Mouse (Mus musculus): Measurements from ENCODE around the gene Cir1. TPM values are rescaled to one million over a fixed set of nuclear protein-coding genes. Genes with fewer than 3 reads are reported as not detected.

Cir1 gene
- total and polyA plus RNA-seq, 2 experiments from 2014 or later, result 3.3 to 25.2 TPM

DNA sequence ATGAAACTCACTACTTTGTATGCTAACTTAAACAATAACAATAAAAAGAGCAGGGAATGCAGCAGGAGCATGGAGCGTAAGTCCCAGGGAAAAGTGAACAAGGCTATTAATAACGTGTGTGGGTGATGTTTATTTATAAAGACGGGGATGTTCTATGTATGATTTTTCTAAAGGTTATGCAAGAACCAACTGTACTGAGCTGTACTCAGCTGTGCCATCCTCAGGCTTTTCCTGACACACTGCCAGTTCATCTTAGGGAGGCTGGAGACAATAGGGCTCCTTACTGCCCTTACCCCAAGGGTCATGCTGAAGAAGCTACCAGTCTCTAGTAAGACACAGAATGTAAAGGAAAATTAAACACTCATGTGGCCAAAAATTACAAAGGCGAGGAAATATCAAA is 21.4 kb downstream of the Cir1 start:
- WGBS, result 90% methylated on average over 4 of the region's 4 CpGs
- H3K36me3 ChIP-seq (ENCODE audit: insufficient read depth, low read length), result peaks cover 5% of the 10 kb centered on the region; the same call in 1 of the 2 replicates
- H3K9ac ChIP-seq (replicated peaks; ENCODE audit: low read length), result no peak overlapping the region
- ATAC-seq, result no peak
- no peak for TF ChIP-seq CTCF (IDR thresholded peaks at IDR 0.05; ENCODE audit: low read depth)
- DNase-seq (ENCODE audit: low spot score), result no peak
- H3K27ac ChIP-seq, result no peak overlapping the region
- H3K4me3 ChIP-seq (ENCODE audit: low read length), result no peak overlapping the region
- no peaks in the 10 kb centered on the region for H3K27me3 ChIP-seq (ENCODE audit: insufficient read depth, low read length)
- no peaks in the 10 kb centered on the region for H3K9me3 ChIP-seq (ENCODE audit: low read length)
- H3K4me1 ChIP-seq (ENCODE audit: insufficient read depth, low read length), result no peaks in the 10 kb centered on the region
- no peak overlapping the region for H3K4me2 ChIP-seq (ENCODE audit: low read depth, low read length)

DNA sequence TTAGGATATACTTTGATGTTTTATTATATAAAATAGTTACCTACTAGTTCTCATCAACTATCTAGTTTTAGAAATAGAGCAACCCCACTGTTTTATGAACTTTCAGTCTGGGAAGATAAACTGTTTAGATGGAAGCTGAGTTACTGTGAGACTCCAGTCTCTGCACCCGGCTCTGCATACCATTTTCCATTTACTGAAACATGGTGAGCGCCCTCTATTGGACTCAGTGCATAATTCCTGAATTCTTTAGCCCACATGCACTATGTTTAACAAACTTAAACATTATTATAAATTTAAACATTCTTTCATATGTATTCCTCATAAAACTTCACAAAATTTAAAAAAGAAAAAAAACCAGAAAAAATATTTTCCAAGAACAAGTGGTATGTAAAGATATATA is 26.9 kb downstream of the Cir1 start:
- TF ChIP-seq CTCF (IDR thresholded peaks at IDR 0.05; ENCODE audit: low read depth), result peak; percentile 68
- Histone ChIP-seq H3K4me1 (ENCODE audit: insufficient read depth, low read length) (no peaks in the 10 kb centered on the region), H3K9me3 (ENCODE audit: low read length) (no peaks in the 10 kb centered on the region), H3K36me3 (ENCODE audit: insufficient read depth, low read length) (no peaks in the 10 kb centered on the region; the same call in 1 of the 2 replicates), H3K27me3 (ENCODE audit: insufficient read depth, low read length) (peaks cover 12% of the 10 kb centered on the region; the same call in 1 of the 2 replicates), H3K27ac (no peak overlapping the region), H3K4me3 (ENCODE audit: low read length) (no peak overlapping the region), H3K4me2 (ENCODE audit: low read depth, low read length) (no peak overlapping the region), H3K9ac (replicated peaks; ENCODE audit: low read length) (no peak overlapping the region)
- DNase-seq (ENCODE audit: low spot score) (peak; percentile 82), ATAC-seq (no peak)
- 10% methylated on average over 2 of the region's 2 CpGs for WGBS

DNA sequence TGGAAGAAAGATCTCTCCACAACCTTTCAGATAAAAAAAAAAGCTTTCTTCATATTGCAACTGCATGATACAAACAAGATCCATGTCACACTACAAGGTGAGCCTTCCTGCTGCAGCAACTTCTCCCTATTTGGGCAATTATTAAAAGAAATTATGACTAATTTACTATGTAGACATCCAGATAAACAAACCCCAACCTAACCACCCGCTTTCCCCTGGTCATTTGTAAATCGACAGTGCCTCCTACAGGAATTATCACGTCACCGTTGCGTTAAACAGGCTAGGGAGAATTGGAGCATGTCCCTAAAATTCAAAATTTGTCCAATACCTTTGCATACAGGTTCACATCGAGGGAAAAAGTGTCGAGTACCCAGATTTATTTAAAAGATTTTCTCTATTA is 30.8 kb downstream of the Cir1 start:
- DNase-seq (ENCODE audit: low spot score) (peak; percentile 40), ATAC-seq (no peak)
- peak; percentile 60 for TF ChIP-seq CTCF (IDR thresholded peaks at IDR 0.05; ENCODE audit: low read depth)
- Histone ChIP-seq H3K4me3 (ENCODE audit: low read length) (no peak overlapping the region), H3K9ac (replicated peaks; ENCODE audit: low read length) (no peak overlapping the region), H3K27ac (no peak overlapping the region), H3K36me3 (ENCODE audit: insufficient read depth, low read length) (no peaks in the 10 kb centered on the region), H3K4me1 (ENCODE audit: insufficient read depth, low read length) (no peaks in the 10 kb centered on the region), H3K9me3 (ENCODE audit: low read length) (no peaks in the 10 kb centered on the region), H3K4me2 (ENCODE audit: low read depth, low read length) (no peak overlapping the region), H3K27me3 (ENCODE audit: insufficient read depth, low read length) (peaks cover 40% of the 10 kb centered on the region)
- WGBS, result 14% methylated on average over 7 of the region's 7 CpGs

DNA sequence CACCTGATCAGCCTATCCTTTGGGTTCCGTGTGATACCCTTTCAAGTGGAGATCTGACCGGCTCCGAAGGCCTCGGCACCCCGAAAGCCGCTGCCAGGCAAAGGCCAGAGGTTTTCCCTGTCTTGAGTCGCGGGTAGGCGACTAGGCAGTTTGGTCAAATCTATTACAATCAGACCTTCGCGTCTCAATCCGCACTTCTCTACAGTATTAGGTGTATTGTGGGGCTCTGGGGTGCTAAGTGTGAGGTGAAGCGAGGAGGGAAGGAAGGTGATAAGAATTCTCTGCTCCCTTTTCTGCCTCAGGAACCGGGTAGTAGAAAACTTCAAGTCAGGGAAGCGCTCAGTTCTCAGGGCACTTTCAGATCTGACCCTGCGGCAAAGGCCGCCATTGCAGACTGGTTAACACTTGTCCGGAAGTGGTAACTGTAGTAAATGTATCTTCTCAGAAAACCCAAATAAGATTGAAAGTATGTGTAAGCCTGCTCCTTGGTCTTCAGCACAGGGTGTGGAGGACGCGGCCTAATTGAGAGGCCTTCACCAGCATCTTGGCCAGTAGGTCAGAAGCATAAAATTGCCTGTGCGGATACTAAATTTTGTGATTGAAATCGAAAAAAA is 31.3 kb downstream of the Cir1 start:
- H3K27me3 ChIP-seq (ENCODE audit: insufficient read depth, low read length), result peaks cover 43% of the 10 kb centered on the region
- no peak for DNase-seq (ENCODE audit: low spot score)

DNA sequence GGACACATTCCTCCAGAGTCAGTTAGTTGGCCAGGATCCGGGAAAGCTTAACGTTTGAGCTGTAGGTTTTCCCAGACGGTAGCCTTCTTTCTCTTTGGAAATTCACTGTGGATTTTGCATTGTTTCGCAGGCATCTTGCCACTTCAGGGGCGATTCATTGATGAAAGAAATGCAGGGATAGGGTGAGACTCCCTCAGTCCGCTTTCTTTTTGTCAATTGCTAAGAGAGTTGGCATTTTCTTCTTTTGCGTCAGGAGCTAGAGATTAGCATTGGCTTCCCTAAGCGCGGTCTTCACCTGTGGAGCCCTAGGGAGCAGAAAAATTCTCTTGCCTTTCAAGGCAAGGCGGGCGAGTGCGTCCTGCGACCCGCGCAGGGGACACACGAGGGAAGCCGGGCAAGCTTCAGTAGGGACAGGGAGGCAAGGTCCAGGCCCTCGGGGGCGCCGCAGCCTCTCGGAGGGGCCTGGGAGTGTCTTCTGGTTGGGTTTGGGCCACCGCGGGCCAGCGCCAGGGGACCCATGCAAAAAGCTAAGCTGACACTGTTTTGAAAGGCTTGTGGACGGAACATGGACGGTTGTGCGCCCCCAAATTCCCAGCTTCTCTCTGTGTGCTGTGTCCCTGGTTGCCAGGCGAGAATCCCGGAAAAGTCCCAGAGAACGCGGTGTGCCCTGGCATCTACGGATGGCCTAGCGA is 32.0 kb downstream of the Cir1 start:
- WGBS, result 5% methylated on average over 33 of the region's 33 CpGs
- H3K9ac ChIP-seq (replicated peaks; ENCODE audit: low read length), result no peak overlapping the region
- no peak overlapping the region for H3K27ac ChIP-seq
- H3K4me3 ChIP-seq (ENCODE audit: low read length), result no peak overlapping the region
- no peak for ATAC-seq
- H3K27me3 ChIP-seq (ENCODE audit: insufficient read depth, low read length), result peaks cover 49% of the 10 kb centered on the region
- no peak for TF ChIP-seq CTCF (IDR thresholded peaks at IDR 0.05; ENCODE audit: low read depth)
- no peaks in the 10 kb centered on the region for H3K9me3 ChIP-seq (ENCODE audit: low read length)
- H3K36me3 ChIP-seq (ENCODE audit: insufficient read depth, low read length), result no peaks in the 10 kb centered on the region
- no peaks in the 10 kb centered on the region for H3K4me1 ChIP-seq (ENCODE audit: insufficient read depth, low read length)
- peak; percentile 8 for DNase-seq (ENCODE audit: low spot score)
- no peak overlapping the region for H3K4me2 ChIP-seq (ENCODE audit: low read depth, low read length)

More for the DNA sequence above, 31.3 kb downstream of the Cir1 start:
- TF ChIP-seq CTCF (IDR thresholded peaks at IDR 0.05; ENCODE audit: low read depth), result no peak
- WGBS, result 25% methylated on average over 22 of the region's 22 CpGs
- Histone ChIP-seq H3K4me3 (ENCODE audit: low read length) (no peak overlapping the region), H3K36me3 (ENCODE audit: insufficient read depth, low read length) (no peaks in the 10 kb centered on the region), H3K9ac (replicated peaks; ENCODE audit: low read length) (no peak overlapping the region), H3K4me1 (ENCODE audit: insufficient read depth, low read length) (no peaks in the 10 kb centered on the region), H3K4me2 (ENCODE audit: low read depth, low read length) (no peak overlapping the region), H3K27ac (no peak overlapping the region), H3K9me3 (ENCODE audit: low read length) (no peaks in the 10 kb centered on the region)
- ATAC-seq, result no peak

DNA sequence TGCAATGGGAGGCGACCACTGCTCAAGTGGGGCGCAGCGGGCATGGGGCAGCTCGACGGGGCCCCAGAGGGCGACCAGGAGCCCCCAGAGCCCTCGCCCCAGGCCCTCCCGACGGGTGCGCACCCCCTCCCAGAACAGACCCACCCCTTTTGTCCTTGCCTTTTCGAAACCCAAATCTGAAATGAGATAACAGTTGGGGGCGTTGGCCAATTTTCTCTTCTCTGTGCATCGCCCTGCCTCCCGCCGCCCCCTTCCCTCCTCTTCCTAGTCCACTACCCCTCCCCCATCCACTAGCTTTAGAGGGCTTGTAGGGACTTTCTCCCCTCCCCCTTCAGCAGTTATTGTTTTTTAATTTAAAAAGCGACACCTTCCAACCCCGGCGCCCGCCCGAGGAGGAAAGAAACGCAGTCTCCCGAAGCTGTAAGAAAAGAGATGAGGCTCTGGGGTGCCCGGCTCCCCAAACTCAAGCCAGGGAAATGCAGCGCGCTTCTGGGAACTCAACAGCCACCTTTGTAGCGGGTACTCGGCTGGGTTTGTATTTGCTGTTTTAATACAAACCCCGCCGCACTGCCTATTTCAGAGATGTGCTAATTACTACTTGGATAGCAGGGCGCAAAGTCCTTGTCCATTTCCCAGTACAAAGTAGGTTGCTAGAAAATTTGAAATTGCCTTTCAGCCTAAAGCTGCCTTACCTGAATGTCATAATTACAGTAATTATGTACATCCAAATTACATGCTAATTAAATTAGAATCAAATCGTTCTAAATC is 33.0 kb downstream of the Cir1 start:
- H3K4me3 ChIP-seq (ENCODE audit: low read length), result no peak overlapping the region; the same call in 1 of the 2 replicates

More for the DNA sequence above, 33.0 kb downstream of the Cir1 start:
- Histone ChIP-seq H3K36me3 (ENCODE audit: insufficient read depth, low read length) (no peaks in the 10 kb centered on the region), H3K4me1 (ENCODE audit: insufficient read depth, low read length) (no peaks in the 10 kb centered on the region), H3K9me3 (ENCODE audit: low read length) (no peaks in the 10 kb centered on the region), H3K9ac (replicated peaks; ENCODE audit: low read length) (no peak overlapping the region), H3K27ac (no peak overlapping the region), H3K27me3 (ENCODE audit: insufficient read depth, low read length) (peaks cover 49% of the 10 kb centered on the region), H3K4me2 (ENCODE audit: low read depth, low read length) (peak overlapping the region; percentile 25)
- no peak; the same call in 1 of the 2 replicates for ATAC-seq
- WGBS, result 2% methylated on average over 30 of the region's 31 CpGs
- TF ChIP-seq CTCF (IDR thresholded peaks at IDR 0.05; ENCODE audit: low read depth), result no peak
- peak; percentile 8 for DNase-seq (ENCODE audit: low spot score)

All from hindbrain, postnatal 0 days (tissue).